Mouse (Mus musculus): Measurements from ENCODE around the gene Mfsd4b4.
"Not testable (repeated sequence)": the region's sequence is repeated elsewhere in the genome, so short reads cannot be mapped to it uniquely, and the experiment has no call there.

The Mfsd4b4 gene

GRCm38 (mm10) chr10:39898874-39899371, at the start of gene Mfsd4b4:
Mfsd4b4 (minus strand) TSS chr10:39899238.
- peak; percentile 92 for DNase-seq

GRCm38 (mm10) chr10:39947195-39947594, 48.2 kb upstream of the Mfsd4b4 start:
- not testable (repeated sequence) for DNase-seq

DNA sequence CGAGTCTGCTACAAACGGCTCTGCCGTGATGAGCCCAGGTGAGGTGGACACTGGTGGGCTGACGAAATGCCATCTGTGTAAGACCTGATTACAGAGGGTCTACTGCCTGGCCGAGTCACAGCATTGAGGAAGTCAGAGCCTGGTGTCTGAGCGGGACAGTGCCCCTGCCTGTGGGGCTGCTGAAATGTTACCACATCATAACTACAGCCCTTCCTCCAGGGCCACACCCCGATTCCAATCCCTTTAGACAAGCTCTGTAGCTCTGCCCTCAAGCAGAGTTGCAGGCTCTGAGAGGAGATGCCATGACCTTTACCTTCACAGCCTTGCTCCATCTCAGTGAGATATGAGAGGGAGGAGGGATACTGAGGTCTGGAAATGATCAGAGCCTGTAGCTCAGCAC, 37.5 kb upstream of the Mfsd4b4 start:
- no peak for DNase-seq

DNA sequence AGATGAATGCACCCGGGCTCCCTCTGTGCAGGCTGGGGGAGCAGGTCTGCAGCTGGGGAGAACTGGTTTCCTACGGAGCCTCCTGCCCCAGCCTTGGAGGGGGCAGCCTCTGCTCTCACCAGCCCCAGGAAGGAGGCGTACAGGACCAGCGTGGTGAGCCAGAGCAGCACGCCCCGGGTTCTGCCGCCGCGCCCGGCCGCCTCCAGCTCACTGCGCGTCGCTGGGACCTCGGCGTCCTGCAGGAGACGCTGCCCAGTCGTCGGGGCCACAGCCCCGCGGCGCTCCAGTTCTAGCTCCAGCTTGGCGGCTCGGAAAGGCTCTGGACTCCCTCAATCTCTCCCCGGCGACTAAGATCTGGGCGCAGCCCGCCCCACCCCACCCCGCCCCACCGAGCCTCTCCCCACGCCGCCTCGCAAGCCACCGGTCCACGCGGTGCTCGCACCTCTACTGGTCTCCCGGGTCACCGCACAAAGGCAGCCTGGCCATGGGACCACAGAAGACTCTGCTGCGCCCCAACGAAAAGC, 27.6 kb upstream of the Mfsd4b4 start, which contains the start of gene Mfsd4b2:
Gene Mfsd4b2, minus strand, starts transcription at position 308 of the 524 bp plus-strand sequence.
- no peak for DNase-seq

DNA sequence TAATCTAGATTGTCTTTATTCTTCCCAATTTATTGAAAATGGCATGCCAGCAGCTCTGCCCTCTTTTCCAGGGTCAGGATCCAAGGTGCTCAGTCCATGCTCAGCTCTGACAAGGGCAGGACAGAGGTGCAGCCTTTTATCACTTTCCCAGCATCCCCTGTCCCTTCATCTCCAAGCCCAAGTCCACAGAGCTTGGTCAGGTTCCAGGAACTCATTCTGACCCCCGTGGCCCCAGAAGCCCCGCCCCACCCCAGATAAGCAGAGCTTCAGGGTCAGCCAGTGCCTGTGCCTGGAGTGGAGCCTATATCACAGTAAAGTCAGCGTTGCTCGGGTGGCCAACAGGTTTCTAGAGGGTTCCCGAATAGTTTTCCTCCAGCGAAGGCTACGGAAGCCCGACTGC, 25.5 kb upstream of the Mfsd4b4 start:
- not testable (repeated sequence) for DNase-seq

DNA sequence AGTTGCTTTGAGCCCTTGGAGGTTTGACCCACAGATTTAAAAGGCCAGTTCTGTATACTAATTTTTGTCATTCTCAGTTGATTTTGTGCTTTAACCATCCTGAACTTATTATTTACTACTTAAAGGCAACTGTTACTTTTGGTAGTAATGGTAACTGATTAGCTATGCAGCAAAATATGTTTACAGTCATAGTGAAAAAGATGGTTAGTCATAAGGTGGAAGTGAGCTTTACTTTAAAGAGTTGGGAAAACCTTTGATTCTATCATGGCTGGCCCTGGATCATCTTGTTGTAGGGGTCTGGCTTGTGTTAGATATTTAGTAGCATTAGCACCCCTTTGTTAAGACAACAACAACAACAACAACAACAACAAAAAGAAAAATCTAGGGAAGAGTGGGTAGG, 13.6 kb upstream of the Mfsd4b4 start:
- DNase-seq, result no peak

- no peak for DNase-seq
Measured at GRCm38 (mm10) chr10:39908768-39909441, 9.9 kb upstream of the Mfsd4b4 start.

GRCm38 (mm10) chr10:39906799-39907658, 8.0 kb upstream of the Mfsd4b4 start:
- DNase-seq, result no peak

DNA sequence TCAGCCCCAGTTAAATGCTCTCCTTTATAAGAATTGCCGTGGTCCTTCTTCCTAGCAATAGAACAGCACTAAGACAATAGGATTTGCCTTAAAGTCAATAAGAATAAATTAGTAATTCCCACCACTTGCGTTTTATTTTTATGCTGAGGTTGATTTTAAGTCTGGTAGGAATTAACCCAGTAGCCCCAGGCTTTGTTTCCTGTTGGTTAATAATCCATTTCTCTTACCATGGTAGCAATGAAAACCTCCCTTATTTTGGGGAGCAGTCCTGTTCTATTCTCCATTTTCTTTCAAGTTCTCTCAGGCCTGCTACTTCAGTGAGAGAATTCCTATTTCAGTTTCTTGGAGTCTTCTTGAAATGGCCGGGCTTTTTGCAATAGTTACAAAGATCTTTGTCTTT, 5.2 kb upstream of the Mfsd4b4 start:
- no peak for DNase-seq

DNA sequence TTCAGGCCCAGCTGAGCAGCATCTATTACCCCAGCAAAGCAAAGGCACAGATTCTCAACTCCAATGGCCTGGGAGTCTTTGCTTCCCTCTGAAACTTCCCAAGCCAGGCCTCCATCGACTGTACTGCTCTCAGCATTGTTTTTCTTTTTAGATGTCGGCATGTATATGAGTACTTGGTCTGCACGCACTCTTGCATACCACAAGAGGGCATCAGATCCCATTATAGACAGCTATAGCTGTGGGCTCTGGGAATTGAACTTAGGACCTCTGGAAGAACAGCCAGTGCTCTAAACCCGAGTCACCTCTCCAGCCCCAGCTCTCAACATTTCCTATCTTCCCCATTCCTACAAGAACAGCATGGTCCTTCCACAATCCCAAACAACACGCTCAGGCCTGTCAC, 2.5 kb downstream of the Mfsd4b4 start:
- no peak for DNase-seq

DNA sequence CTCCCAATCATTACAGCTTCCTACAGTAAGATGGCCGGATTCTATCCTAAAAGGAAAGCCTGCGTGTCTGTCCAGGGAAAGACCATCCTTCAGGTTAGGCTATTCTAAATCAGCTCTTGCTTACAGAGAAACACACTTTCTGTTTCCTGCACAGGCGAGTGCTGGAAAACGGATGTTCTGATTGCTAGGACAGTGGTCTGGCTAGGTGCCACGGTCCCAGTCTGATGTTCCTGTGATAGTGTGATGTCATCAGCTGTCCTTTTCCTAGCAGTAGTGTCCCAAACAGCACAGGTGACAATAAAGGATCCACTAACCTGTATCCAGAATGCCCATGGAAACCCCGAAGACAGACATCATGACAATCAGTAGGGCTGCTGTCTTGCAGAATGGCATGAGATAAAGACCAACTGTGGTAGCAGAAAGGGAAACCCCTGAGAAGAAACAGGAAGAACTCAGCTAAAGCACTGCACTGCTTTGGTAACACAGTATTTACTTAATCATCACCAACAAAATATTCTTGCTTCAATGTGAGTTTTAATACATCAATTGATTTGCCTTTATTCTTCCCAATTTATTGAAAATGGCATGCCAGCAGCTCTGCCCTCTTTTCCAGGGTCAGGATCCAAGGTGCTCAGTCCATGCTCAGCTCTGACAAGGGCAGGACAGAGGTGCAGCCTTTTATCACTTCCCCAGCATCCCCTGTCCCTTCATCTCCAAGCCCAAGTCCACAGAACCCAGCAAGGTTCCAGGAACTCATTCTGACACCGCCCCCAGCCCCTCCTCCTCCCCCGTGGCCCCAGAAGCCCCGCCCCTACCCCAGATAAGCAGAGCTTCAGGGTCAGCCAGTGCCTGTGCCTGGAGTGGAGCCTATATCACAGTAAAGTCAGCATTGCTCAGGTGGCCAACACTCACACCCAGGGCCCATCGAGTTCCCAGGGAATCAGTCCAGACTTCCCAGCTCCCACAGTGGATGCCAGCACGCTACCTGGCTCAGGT, 5.0 kb downstream of the Mfsd4b4 start:
- DNase-seq, result no peak

DNA sequence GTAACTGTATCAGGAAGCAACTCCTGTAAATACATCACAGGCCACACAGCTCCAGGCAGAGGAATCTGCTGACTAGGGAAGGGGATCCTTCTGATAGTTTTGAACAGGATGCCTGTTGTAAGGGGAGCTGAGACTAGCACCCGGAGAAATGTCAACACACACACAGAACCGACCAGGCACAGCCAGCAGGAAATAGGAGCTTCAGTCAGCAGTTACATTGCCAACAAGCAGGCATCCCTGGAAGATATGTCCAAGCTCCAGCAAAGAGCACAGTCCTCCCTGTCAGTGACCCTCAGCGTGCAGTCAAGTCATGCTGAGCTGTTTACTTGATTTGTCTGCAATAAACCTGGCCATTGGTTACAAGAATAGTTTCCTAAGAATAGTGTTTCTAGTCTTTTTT, 10.4 kb downstream of the Mfsd4b4 start:
- no peak for DNase-seq

DNA sequence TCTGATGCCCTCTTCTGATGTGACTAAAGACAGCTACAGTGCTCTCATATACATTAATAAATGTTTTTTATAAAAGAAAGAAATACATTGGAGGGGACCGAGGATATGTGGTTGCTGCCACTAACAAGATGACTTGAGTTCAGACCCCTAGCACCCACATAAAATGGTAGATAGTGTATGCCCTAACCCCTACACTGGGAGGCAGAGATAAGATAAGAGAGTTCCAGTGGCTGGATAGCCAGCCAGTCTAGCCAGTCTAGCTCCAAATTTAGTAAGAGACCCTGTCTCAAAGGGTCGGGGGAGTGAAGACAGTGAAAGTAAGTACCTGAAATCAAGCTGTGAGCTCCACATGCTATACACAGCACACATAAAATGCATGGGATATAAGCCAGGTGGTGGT, 33.5 kb downstream of the Mfsd4b4 start:
- no peak for DNase-seq

DNA sequence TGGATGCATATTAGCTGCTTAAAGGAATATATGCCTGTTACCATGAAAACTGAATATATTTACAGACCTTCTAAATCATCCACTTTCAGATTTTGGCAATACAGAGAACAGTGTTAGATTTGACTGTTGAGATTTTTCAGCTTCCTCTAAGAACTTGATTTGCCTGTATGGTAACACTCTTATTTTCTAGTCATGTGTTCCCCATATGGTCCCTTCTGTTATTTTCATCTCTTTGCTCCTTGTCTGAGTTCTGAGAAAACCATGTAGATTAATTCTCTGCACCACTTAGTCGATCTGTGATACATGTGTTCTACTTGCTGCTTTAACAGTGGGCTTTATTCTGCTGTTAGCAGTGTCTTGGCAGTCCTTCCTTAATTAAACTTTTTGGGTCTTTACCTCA, 56.4 kb downstream of the Mfsd4b4 start:
- no peak for DNase-seq

Data from cerebellum, adult 11-12 months (tissue).